Mouse (Mus musculus) layer of hippocampus, adult 9-11 months (tissue): ENCODE measurements around the gene Gm20852.
"Not testable (repeated sequence)": the region's sequence is repeated elsewhere in the genome, so short reads cannot be mapped to it uniquely, and the experiment has no call there.

ENCODE experiments used
- DNase-seq: peaks from one replicate; pipeline ENCODE4 v3.0.0; 2022

The Gm20852 gene

GRCm38 (mm10) chrY:66742023-66742422 is at the start of gene Gm20852:
Gene Gm20852, minus strand, starts transcription at chrY:66742123.
- not testable (repeated sequence) for DNase-seq
